Mouse (Mus musculus) C3H10T1/2 (cell line): Measurements from ENCODE around the gene Hcst. TPM values are rescaled to one million over a fixed set of nuclear protein-coding genes. Genes with fewer than 3 reads are reported as not detected.

Source experiments
- polyA plus RNA-seq, 2 experiments: library from polyadenylated mRNA; unstranded; fragments of >200 nt; fragmentation: generic; extraction: Trizol; gene quantifications; one replicate each; pipeline ENCODE4 v1.2.1; 2012; ENCODE audit warnings: missing spikeins in 2 of 2

Gene Hcst
- not detected for polyA plus RNA-seq

DNA sequence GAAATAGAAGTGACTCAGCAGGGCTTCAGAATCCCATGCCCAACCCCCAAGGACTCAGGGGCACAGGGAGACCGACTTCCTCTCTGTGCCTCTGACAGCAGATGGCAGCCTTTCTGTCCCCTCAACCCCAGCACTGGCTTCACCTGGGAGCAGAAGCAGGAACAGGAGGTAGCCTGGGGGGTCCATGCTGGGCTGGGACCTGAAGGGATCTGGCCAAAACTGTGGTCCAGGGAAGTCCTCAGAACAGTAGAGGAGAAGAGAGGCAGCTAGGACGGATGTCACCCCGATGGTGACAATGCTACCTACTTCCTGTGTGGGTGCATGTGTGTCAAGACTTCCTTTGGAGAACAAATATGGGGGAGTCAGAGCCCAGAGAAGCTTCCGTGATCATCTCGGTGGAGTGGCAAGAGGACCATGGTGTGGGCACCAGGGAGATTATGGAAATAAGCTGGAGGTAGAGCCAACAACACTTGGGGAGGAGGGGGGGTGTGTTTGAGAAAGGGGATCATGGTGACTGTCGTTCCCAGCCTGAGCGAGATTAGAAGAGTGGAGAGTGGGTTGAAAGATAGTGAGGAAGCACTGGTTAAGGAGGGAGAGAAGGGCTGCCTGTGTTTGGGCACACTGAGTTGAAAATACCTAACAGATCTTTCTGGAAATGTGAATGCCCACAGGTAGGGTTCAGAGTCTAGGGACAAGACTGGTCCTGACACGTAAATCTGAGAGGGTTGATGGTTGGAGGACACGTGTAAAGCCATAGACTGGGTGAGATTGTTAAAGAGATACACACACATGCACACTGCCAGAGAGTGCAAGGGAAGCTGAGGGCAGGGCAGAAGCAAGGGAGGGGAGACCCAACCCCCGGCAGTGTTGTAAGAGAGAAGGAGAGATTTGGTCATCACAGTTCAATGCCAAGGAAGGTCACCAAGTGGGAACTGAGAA, at the start of gene Hcst:
Gene Hcst (minus strand): TSS at position 294 of the 939 bp plus-strand sequence.

DNA sequence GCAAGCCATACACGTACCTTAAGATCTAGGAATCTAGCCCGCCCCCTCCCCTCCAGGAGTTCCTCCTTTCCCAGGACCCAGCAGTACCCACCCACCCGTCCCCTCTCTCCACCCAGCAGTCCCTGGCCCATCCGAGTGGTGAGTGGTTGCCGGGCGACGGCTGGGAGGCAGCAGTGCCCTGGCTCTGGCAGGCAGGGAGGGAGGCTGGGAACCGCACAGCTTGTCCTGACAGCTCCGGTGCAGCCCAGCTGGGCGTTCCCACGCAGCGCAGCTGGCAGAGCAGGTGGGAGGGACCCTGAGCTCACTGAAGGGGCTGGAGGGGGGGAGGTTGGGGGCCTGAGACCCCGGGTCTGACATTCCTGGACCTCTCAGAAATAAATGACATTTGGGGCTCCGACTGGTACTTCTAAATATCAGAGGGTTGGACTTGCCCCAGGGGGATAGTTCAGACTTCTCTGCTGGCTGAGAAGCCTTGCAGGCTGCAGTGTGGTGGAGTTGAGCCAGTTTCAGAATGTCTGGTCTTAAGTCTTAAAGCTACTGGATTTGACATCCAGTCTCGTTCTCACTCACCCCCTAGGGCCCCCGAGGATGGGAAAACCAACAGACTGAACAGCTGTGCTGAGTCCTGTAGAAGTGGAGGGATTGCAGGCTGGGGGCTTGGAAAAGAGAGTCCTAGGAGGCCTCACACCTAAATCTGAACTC, 38.1 kb upstream of the Hcst start, which contains the start of the genes Kirrel2 and Nphs1:
Gene Kirrel2 (minus strand): TSS at position 62 of the 702 bp plus-strand sequence.
Gene Nphs1 (plus strand): TSS at position 687 of the 702 bp plus-strand sequence.

DNA sequence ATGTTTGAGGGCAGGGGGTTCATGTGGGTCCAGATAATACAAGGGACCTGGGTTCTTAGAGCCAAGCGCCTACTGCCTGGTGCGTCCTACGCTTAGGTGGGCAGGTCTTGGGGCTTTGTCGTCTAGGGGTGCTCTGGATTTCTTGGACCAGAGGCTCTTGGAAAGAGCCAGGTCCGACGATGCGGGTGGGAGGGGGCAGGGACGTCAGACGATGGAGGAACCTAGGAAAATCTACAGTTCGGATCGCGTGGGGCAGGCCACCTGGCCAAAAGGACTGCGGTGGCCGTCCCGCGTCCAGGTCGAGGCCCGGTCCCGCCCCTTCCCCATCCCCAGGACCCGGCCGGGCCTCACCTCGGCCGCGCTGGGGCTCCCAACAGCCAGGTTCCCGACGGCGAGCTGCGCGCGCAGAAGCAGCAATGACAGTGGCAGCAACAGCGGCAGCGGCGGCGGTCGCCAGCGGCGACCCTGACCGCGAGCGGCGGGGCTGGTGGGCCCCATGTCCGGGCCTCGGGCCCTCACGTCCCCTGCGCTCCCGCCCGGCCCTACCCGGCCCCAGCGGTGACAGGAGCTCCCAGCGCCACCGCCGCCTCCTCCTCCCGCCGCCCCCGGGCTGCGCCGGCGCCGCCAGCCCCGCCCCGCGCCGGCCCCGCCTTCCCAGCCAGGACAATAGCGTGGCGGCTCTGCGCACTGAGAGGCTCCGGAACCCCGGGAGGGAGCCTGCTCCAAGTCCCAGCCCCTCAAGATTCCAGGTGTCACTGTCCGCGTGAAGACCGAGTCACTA, 25.5 kb upstream of the Hcst start, which contains the start of gene Aplp1:
Gene Aplp1 (minus strand): TSS at position 565 of the 781 bp plus-strand sequence.

GRCm38 (mm10) chr7:30421175-30421889, 1.7 kb upstream of the Hcst start, which contains the start of gene Nfkbid:
TSS of gene Nfkbid (plus strand) at chr7:30421732.

DNA sequence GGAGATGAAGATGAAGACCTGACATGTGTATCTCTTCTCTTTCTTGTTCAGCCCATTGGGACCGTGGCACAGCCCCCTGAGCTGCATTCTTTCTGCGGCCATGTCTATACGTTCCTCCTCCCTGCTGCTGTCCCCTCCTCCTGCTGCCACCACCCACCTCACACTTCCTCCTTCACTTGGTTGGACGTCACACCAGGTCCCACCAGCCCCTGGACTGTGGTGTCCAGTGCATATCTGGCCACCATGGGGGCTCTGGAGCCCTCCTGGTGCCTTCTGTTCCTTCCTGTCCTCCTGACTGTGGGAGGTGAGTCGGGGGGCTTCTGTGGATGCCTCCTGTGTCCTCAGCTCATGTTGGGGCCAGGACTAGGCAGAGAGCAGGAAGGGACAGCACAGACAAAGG, 6.1 kb downstream of the Hcst start, which contains the start of gene Tyrobp:
Gene Tyrobp (plus strand): TSS at position 165 of the 400 bp plus-strand sequence.

Other genes with a start within 250 kb of the Hcst start
- 1 to 10 TPM; 2.7 to 6.7 TPM for gene Cox7a1, start 235.7 kb downstream of the Hcst start, polyA plus RNA-seq
- gene Capns1, start 221.0 kb downstream of the Hcst start, polyA plus RNA-seq: 100 to 1,000 TPM; 667 to 923 TPM
- 100 to 1,000 TPM; 140 to 190 TPM for gene Polr2i, start 187.9 kb downstream of the Hcst start, polyA plus RNA-seq
- gene Tbcb, start 187.6 kb downstream of the Hcst start, polyA plus RNA-seq: 100 to 1,000 TPM; 159 to 336 TPM
- gene Ovol3, start 184.1 kb downstream of the Hcst start, polyA plus RNA-seq: under 1 TPM in 1 of 2 experiments, not detected in 1; 0.08 TPM
- under 1 TPM; 0.15 to 0.45 TPM for gene Thap8, start 139.8 kb downstream of the Hcst start, polyA plus RNA-seq
- 10 to 100 TPM; 12.7 to 22.5 TPM for gene Wdr62, start 139.4 kb downstream of the Hcst start, polyA plus RNA-seq
- 100 to 1,000 TPM in 1 of 2 experiments, 10 to 100 TPM in 1; 59.0 to 203 TPM for gene Clip3, start 128.1 kb downstream of the Hcst start, polyA plus RNA-seq
- 10 to 100 TPM; 28.8 to 45.8 TPM for gene Alkbh6, start 111.1 kb downstream of the Hcst start, polyA plus RNA-seq
- gene Syne4, start 105.0 kb downstream of the Hcst start, polyA plus RNA-seq: 1 to 10 TPM in 1 of 2 experiments, under 1 TPM in 1; 0.21 to 1.4 TPM
- not detected for gene E130208F15Rik, start 98.1 kb downstream of the Hcst start, polyA plus RNA-seq
- gene Sdhaf1, start 96.0 kb downstream of the Hcst start, polyA plus RNA-seq: 10 to 100 TPM; 13.5 to 16.3 TPM
- gene Lrfn3, start 57.1 kb downstream of the Hcst start, polyA plus RNA-seq: 1 to 10 TPM; 2.1 to 5.0 TPM
- not detected for gene Tyrobp, start 6.1 kb downstream of the Hcst start, polyA plus RNA-seq
- gene Nfkbid, start 1.9 kb upstream of the Hcst start, polyA plus RNA-seq: not detected
- under 1 TPM; 0.02 to 0.13 TPM for gene Aplp1, start 25.7 kb upstream of the Hcst start, polyA plus RNA-seq
- gene Kirrel2, start 37.8 kb upstream of the Hcst start, polyA plus RNA-seq: not detected
- under 1 TPM; 0.28 TPM for gene Nphs1, start 38.5 kb upstream of the Hcst start, polyA plus RNA-seq
- gene Prodh2, start 73.8 kb upstream of the Hcst start, polyA plus RNA-seq: not detected
- gene Arhgap33, start 115.2 kb upstream of the Hcst start, polyA plus RNA-seq: 10 to 100 TPM in 1 of 2 experiments, under 1 TPM in 1; 0.55 to 10.4 TPM
- gene Hspb6, start 132.3 kb upstream of the Hcst start, polyA plus RNA-seq: 100 to 1,000 TPM; 101 to 108 TPM
- 10 to 100 TPM in 1 of 2 experiments, 1 to 10 TPM in 1; 2.9 to 18.1 TPM for gene Proser3, start 132.4 kb upstream of the Hcst start, polyA plus RNA-seq
- 10 to 100 TPM; 55.0 to 57.3 TPM for gene Lin37, start 140.0 kb upstream of the Hcst start, polyA plus RNA-seq
- 10 to 100 TPM; 59.0 to 76.2 TPM for gene U2af1l4, start 143.4 kb upstream of the Hcst start, polyA plus RNA-seq
- 1 to 10 TPM in 1 of 2 experiments, under 1 TPM in 1; 0.21 to 1.4 TPM for gene Gm49396, start 143.5 kb upstream of the Hcst start, polyA plus RNA-seq
- 100 to 1,000 TPM; 203 to 206 TPM for gene Psenen, start 143.8 kb upstream of the Hcst start, polyA plus RNA-seq
- 1 to 10 TPM in 1 of 2 experiments, under 1 TPM in 1; 0.18 to 1.6 TPM for gene Igflr1, start 145.6 kb upstream of the Hcst start, polyA plus RNA-seq
- 10 to 100 TPM in 1 of 2 experiments, 1 to 10 TPM in 1; 3.7 to 16.5 TPM for gene Kmt2b, start 168.9 kb upstream of the Hcst start, polyA plus RNA-seq
- under 1 TPM; 0.05 to 0.28 TPM for gene Zbtb32, start 179.1 kb upstream of the Hcst start, polyA plus RNA-seq
- 1 to 10 TPM in 1 of 2 experiments, under 1 TPM in 1; 0.34 to 1.1 TPM for gene Upk1a, start 193.0 kb upstream of the Hcst start, polyA plus RNA-seq
- gene Cox6b1, start 206.3 kb upstream of the Hcst start, polyA plus RNA-seq: 100 to 1,000 TPM; 929 to 961 TPM
- under 1 TPM in 1 of 2 experiments, not detected in 1; 0.05 TPM for gene Etv2, start 216.0 kb upstream of the Hcst start, polyA plus RNA-seq
- 100 to 1,000 TPM; 133 to 147 TPM for gene Rbm42, start 230.5 kb upstream of the Hcst start, polyA plus RNA-seq
- gene Haus5, start 245.1 kb upstream of the Hcst start, polyA plus RNA-seq: 10 to 100 TPM; 15.2 to 16.6 TPM